Mouse (Mus musculus) olfactory bulb, adult 2 months (tissue): ENCODE results near the gene Napa. TPM values are rescaled to one million over a fixed set of nuclear protein-coding genes. Genes with fewer than 3 reads are reported as not detected.

ENCODE experiments used
- H3K27ac ChIP-seq: fragments of 200-500 bp; 2 replicates; pipeline ENCODE4 v1.5.1; 2012; ENCODE audit warnings: low read depth, low read length; ENCODE audit not compliant: insufficient read depth
- H3K4me1 ChIP-seq: fragments of 200-500 bp; 2 replicates; pipeline ENCODE4 v1.6.1; 2012; ENCODE audit warnings: low read length; ENCODE audit not compliant: control insufficient read depth, insufficient read depth
- H3K4me3 ChIP-seq: fragments of 200-500 bp; 2 replicates; pipeline ENCODE4 v1.5.1; 2012; ENCODE audit warnings: mild to moderate bottlenecking, low read depth, low read length, moderate library complexity; ENCODE audit not compliant: insufficient read depth
- CTCF ChIP-seq: fragments of 200-500 bp; IDR thresholded peaks from 2 replicates; pipeline ENCODE4 v1.5.1; 2012; ENCODE audit warnings: low read depth, mild to moderate bottlenecking, low read length, moderate library complexity; ENCODE audit not compliant: insufficient read depth
- POLR2A ChIP-seq: fragments of 200-500 bp; IDR thresholded peaks from 2 replicates; pipeline ENCODE4 v1.6.1; 2012; ENCODE audit warnings: mild to moderate bottlenecking, low read depth, low read length, moderate library complexity; ENCODE audit not compliant: insufficient read depth
- WGBS: fragments of 180-500 bp; shearing (Covaris S2); methylation state at CpG from one replicate; pipeline ENCODE4 v1.1.7; 2018; 5-methylcytosine and 5-hydroxymethylcytosine counted together
- polyA plus RNA-seq: library from polyadenylated mRNA; stranded (reverse); fragments of >200 nt; gene quantifications from 2 replicates; pipeline ENCODE4 v1.2.4, GENCODE M21; 2012; ENCODE audit warnings: low replicate concordance; ENCODE audit not compliant: missing spikeins, insufficient read depth, insufficient read length

The Napa gene
- polyA plus RNA-seq = not detected in 2 replicates

- Histone ChIP-seq H3K4me1 (peaks cover 38% of the 10 kb centered on the region), H3K4me3 (peak within 1 kb of the TSS; percentile 90), H3K27ac (peak within 1 kb of the TSS; percentile 74)
- WGBS = under 1% methylated on average over 68 of the region's 68 CpGs
- peak; percentile 92 for TF ChIP-seq POLR2A
- no peak for TF ChIP-seq CTCF
These were observed at the start of gene Napa for GRCm38 (mm10) chr7:16098021-16099017. Gene Napa (plus strand): TSS chr7:16098458.

GRCm38 (mm10) chr7:16048675-16049575 lies 49.3 kb upstream of the Napa start:
- Histone ChIP-seq H3K4me3 (peak overlapping the region; percentile 98), H3K27ac (peak overlapping the region; percentile 83), H3K4me1 (peaks cover 20% of the 10 kb centered on the region)
- TF ChIP-seq POLR2A (no peak), CTCF (no peak; the same call in 1 of the 2 replicates)
- 6% methylated on average over 36 of the region's 36 CpGs for WGBS

GRCm38 (mm10) chr7:16049576-16049915 lies 48.7 kb upstream of the Napa start:
- Histone ChIP-seq H3K4me3 (no peak overlapping the region), H3K27ac (no peak overlapping the region), H3K4me1 (peaks cover 14% of the 10 kb centered on the region)
- 82% methylated on average over 7 of the region's 7 CpGs for WGBS
- no peak for TF ChIP-seq CTCF
- no peak for TF ChIP-seq POLR2A

- Histone ChIP-seq H3K4me3 (no peak overlapping the region), H3K4me1 (peaks cover 10% of the 10 kb centered on the region), H3K27ac (no peak overlapping the region)
- no peak for TF ChIP-seq POLR2A
- WGBS = 88% methylated on average over 3 of the region's 3 CpGs
These were observed 47.7 kb upstream of the Napa start for GRCm38 (mm10) chr7:16050600-16050999.

GRCm38 (mm10) chr7:16051883-16052595 lies 46.2 kb upstream of the Napa start:
- Histone ChIP-seq H3K27ac (peak overlapping the region; percentile 48; the same call in 1 of the 2 replicates), H3K4me3 (peak overlapping the region; percentile 47), H3K4me1 (peaks cover 3% of the 10 kb centered on the region)
- TF ChIP-seq CTCF (peak; percentile 22; the same call in 1 of the 2 replicates), POLR2A (no peak)
- 3% methylated on average over 19 of the region's 19 CpGs for WGBS

GRCm38 (mm10) chr7:16052684-16053083 lies 45.6 kb upstream of the Napa start:
- TF ChIP-seq CTCF (no peak), POLR2A (peak; percentile 34; the same call in 1 of the 2 replicates)
- peaks cover 3% of the 10 kb centered on the region for H3K4me1 ChIP-seq
- H3K27ac ChIP-seq = peak overlapping the region; percentile 48; the same call in 1 of the 2 replicates
- peak overlapping the region; percentile 47 for H3K4me3 ChIP-seq
- WGBS = under 1% methylated on average over 24 of the region's 24 CpGs

GRCm38 (mm10) chr7:16053105-16053504 lies 45.2 kb upstream of the Napa start:
- WGBS = 12% methylated on average over 6 of the region's 6 CpGs
- H3K4me3 ChIP-seq = peak overlapping the region; percentile 47
- no peak overlapping the region for H3K27ac ChIP-seq
- H3K4me1 ChIP-seq = peaks cover 3% of the 10 kb centered on the region
- TF ChIP-seq POLR2A = no peak

GRCm38 (mm10) chr7:16054966-16055365 lies 43.3 kb upstream of the Napa start:
- Histone ChIP-seq H3K27ac (no peak overlapping the region), H3K4me3 (no peak overlapping the region), H3K4me1 (no peaks in the 10 kb centered on the region; the same call in 1 of the 2 replicates)
- WGBS = 66% methylated on average over 4 of the region's 4 CpGs
- no peak for TF ChIP-seq CTCF
- no peak for TF ChIP-seq POLR2A
